Mouse (Mus musculus): ENCODE data around the gene Rufy3.

Rufy3 gene

DNA sequence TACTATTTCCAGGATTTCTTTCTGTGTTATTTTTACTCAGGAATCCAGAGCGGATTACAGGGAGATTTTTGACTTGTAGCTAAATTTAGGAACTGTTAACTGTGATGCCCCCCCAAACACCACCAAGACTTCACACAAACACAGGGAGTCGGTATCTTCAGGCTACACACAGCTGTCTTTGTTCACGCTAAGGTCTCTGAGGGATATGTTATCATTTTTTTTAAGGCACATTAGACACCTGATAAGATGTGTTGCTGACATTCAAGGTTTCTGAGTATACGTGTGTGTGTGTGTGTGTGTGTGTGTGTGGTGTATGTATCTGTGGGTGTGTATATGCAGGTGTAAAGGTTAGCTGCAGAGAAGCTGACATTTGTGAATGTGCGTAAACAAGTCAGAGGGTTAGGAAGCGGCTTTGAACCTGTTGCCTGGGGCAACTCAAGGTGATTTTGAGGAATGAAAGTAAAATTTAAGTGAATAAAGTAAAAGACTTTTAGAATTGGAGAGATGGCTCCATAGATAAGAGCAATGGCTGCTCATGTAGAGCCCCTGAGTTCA is 121.0 kb downstream of the Rufy3 start:
- DNase-seq = no peak

DNA sequence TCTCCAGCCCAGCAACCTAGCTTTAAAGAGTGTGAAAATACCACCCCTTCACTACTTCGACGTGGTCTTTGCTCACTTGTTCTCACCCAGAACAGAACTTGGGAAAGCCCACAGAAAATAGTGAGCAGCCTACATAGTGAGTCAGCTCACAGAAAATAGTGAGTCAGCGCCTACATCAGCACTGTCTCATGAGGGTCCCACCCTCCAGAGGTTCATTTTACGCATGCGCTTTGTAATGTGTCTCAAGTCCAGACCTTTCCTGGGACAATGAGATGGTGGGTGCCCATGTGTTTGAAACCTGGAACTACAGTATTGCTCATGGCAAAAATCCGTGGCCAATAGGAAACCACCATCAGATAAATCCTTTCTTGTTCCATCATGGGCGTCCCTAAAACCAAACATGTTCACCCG is 123.2 kb downstream of the Rufy3 start:
- no peak for DNase-seq

DNA sequence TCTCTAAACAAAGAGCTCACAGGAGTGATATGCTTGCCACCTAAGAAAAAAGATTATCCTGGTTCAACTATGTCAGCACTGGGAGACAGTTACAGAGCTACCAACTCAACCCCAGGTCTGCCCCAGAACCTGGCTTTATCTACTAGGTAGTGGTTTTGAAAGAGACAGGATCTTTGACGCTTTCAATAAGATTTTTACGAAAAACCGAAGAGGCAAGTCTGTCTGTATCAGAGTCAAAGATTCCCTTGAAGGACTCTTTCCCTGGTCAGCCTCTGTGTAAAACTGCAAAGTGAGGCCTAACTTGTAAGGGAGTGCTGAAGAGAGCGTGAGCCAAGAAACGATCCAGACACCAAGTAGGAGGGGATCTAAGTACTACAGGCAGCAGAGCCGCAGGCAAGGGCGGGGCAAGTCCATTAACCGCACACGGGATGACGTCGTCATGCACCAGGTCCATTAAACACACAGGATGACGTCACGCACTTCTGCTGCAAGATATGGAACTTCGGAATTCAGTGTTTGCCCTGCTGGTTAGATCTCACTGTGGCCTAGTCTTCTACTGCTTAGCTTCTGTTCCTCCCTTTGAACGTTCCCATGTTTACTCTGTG is 123.8 kb downstream of the Rufy3 start:
- DNase-seq = no peak

DNA sequence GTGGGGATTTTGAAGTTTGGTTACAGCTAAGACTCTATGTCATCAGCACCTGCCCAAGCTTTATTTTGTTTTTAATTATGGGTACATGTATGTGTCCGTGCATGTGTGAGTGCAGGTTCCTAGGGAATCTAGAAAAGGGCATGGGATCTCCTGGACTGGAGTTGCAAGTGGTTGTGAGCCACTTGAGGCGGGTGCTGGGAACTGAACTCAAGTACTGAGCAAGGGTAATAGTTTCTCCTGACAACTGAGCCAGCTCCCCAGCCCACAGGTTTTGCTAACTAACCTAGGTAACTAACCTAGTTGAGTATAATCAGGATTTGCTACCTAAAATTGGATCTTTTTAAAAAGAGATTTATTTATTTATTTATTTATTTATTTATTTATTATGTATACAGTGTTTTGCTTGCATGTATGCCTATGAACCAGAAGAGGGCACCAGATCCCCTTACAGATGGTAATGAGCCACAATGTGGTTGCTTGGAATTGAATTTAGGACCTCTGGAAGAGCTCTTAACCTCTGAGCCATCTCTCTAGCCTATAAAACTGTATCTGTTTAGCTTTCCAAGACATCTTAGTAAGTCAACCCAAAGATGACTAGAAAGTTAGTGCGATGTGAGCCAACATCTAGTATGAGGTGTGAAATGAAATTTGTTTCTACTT is 124.6 kb downstream of the Rufy3 start:
- no peak for DNase-seq

DNA sequence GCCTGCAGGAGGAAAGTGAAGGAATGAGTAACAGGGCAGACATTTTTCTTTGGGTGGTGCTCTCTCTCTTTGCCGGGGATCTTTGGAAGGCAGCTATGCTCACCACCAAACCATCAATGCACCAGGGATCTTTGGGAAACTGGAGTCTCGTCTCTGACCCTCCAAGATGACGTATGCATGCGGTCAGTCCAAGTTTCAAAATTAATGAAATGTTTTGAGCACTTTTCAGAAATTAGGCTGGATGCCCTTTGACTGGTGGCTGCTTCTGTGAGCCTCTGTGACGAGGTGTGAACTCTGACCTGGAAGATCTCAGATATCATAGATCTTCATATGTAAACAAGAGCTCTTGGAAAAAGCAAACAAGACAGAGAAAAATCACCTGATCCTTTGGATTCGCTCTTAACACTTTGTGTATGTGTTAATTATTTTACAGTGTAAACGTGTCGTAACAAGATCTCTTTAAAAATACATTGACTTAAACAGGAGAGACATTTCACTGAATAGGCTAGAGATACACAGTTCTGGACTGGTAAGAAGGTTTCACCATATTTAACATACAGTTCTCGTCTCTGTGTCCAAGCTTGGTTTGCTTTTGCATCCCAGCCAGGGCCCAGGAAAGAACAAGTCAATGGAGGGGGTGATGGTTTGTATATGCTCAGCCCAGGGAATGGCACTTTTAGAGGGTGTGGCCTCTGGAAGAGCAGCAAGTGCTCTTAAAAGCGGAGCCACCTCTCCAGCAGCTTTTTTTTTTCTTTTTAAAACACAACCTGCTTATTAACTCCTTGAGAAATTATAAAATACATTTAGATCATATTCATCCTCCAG is 126.1 kb downstream of the Rufy3 start:
- DNase-seq = no peak

DNA sequence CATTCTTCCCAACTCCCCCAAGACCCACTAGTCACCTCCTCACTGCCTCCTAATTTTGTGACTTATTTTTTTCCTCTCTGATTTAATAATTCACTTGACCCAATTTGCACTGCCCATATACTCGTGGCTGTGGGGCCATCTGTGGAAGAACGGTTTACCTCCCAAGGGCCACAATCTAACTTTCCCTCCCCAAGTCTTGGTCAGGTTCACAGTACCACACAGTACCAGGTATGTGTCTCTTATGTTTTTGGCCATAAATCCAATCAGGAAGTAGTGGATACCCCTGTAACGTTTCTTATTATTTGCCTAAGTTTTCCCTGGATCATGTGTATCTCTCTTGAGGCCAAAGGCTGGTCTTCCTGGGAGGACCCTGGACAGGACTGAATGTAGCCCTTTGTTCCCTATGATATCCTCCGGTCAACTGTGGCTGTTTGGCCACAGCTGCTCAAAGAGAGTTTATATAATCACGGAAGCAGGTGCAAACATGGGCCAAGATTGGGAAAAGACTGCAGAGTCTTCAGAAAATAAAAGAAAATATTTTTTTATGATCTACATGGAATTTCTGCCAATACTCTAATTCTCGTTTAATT is 126.8 kb downstream of the Rufy3 start:
- DNase-seq = no peak

DNA sequence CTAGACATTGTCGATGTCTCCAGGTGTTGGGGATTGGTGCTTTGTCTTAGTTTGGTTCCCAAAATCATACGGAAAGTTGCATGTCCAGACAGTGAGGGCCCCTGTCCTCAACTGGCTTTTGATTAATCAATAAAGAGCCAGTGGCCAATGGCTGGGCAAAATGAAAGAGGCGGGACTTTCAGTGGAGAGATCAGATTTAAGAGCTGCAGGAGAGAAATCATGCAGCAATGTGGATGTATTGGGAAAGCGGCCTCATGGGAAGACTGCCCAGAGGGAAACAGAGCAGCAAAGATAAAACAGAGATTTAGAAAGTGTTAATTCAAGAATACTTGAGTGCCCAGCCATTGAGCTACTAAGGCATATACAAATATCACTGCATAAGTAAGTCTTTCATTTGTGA is 127.7 kb downstream of the Rufy3 start:
- no peak for DNase-seq

DNA sequence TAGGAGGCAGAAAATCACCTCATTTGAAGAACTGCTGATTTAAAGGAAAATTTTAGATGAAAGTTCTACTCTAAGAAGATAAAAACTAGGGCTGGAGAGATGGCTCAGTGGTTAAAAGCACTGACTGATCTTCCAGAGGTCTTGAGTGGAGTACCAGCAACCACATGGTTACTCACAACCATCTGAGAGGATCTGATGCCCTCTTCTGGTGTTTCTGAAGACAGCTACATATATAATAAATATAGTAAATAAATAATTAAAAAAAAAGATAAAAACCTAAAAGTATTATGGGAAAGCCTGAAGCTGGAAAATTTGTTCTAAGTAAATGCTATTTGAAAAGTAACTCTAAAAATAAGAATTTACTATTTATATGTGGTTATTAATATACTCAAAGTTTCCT is 128.2 kb downstream of the Rufy3 start:
- DNase-seq = no peak

DNA sequence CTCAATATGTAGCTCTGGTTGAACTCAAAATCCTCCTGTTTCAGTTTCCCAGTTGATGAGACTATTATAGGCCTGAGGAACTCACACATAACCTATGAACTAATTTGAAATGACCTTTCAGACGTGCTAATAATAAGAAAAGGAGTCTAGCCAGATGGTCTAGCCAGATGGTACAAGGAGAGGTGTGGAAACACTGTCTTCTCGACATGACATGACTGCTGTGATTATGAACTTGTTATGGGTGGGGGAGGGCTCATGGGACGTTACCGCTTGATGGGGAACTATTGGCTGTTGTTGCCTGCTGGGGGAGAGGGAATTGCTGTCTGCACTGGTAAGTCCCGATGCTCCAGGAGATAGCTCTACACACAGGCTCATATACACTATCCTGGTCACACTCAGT is 132.5 kb downstream of the Rufy3 start:
- DNase-seq = no peak

DNA sequence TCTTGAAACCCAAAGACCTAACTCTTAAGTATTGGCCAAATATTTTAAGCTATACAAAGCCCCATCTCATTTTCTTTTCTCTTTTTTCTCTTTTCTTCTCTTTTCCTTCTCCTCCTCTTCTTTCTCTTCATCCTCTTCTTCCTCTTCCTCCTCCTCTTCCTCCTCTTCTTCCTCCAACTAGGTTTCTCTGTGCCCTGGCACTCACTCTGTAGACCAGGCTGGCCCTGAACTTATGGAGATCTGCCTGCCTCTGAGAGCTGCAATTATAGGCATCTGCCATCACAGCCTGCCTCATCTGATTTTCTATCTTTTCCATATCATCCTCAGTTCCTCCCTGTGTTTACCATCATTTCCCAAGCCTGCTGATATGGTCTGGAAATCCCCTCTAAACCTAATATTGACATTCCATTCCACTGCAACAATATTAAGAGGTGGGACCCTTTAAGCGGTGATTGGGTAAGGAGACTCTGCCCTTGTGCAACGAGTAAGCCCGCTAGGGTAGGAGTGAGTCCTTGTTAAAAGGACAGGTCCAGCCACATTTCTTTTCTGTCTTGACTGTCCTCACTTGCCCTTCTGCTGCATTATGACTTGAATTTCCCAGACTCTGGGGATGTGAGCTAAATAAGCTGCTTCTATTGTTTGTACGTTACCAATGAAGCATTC is 134.5 kb downstream of the Rufy3 start:
- DNase-seq = no peak

Measured in right cerebral cortex, postnatal 4 days (tissue).